Mouse (Mus musculus): ENCODE data around the gene Foxd3. TPM values are rescaled to one million over a fixed set of nuclear protein-coding genes. Genes with fewer than 3 reads are reported as not detected.

Gene Foxd3
- polyA plus RNA-seq, 1 experiment from 2014 or later: 0.85 TPM

GRCm38 (mm10) chr4:99657831-99658470 is 1.9 kb downstream of the Foxd3 start:
- ATAC-seq (ENCODE audit: insufficient number of reproducible peaks, insufficient read depth, low FRiP score, low TSS enrichment, low read depth): no peak
- H3K9ac ChIP-seq (replicated peaks): no peak overlapping the region
- peak overlapping the region; percentile 38 for H3K4me3 ChIP-seq (replicated peaks)
- no peak overlapping the region for H3K27ac ChIP-seq
- H3K36me3 ChIP-seq: no peaks in the 10 kb centered on the region
- peaks cover 35% of the 10 kb centered on the region for H3K4me1 ChIP-seq (replicated peaks)
- no peaks in the 10 kb centered on the region for H3K9me3 ChIP-seq
- 1% methylated on average over 41 of the region's 41 CpGs for WGBS
- H3K4me2 ChIP-seq: peak overlapping the region; percentile 51
- peaks cover 92% of the 10 kb centered on the region for H3K27me3 ChIP-seq

- Histone ChIP-seq H3K27me3 (peaks cover 92% of the 10 kb centered on the region), H3K27ac (no peak overlapping the region), H3K9ac (replicated peaks) (no peak overlapping the region), H3K9me3 (no peaks in the 10 kb centered on the region), H3K36me3 (no peaks in the 10 kb centered on the region), H3K4me3 (replicated peaks) (no peak overlapping the region), H3K4me2 (no peak overlapping the region), H3K4me1 (replicated peaks) (peaks cover 37% of the 10 kb centered on the region)
- 17% methylated on average over 6 of the region's 6 CpGs for WGBS
- ATAC-seq (ENCODE audit: insufficient number of reproducible peaks, insufficient read depth, low FRiP score, low TSS enrichment, low read depth): no peak
These were observed 2.8 kb downstream of the Foxd3 start for GRCm38 (mm10) chr4:99658881-99659280.

GRCm38 (mm10) chr4:99659361-99660072 is 3.4 kb downstream of the Foxd3 start:
- Histone ChIP-seq H3K4me3 (replicated peaks) (no peak overlapping the region), H3K27me3 (peaks cover 91% of the 10 kb centered on the region), H3K9ac (replicated peaks) (no peak overlapping the region), H3K36me3 (no peaks in the 10 kb centered on the region), H3K27ac (no peak overlapping the region), H3K4me2 (no peak overlapping the region), H3K4me1 (replicated peaks) (peaks cover 37% of the 10 kb centered on the region), H3K9me3 (no peaks in the 10 kb centered on the region)
- ATAC-seq (ENCODE audit: insufficient number of reproducible peaks, insufficient read depth, low FRiP score, low TSS enrichment, low read depth): no peak
- WGBS: 1% methylated on average over 28 of the region's 28 CpGs

GRCm38 (mm10) chr4:99660073-99660611 is 4.0 kb downstream of the Foxd3 start:
- no peak for ATAC-seq (ENCODE audit: insufficient number of reproducible peaks, insufficient read depth, low FRiP score, low TSS enrichment, low read depth)

GRCm38 (mm10) chr4:99660981-99661380 is 4.9 kb downstream of the Foxd3 start:
- H3K9ac ChIP-seq (replicated peaks): no peak overlapping the region
- 0% methylated on average over 11 of the region's 11 CpGs for WGBS
- no peak for ATAC-seq (ENCODE audit: insufficient number of reproducible peaks, insufficient read depth, low FRiP score, low TSS enrichment, low read depth)
- H3K36me3 ChIP-seq: no peaks in the 10 kb centered on the region
- H3K4me2 ChIP-seq: no peak overlapping the region; the same call in 1 of the 2 replicates
- no peak overlapping the region for H3K4me3 ChIP-seq (replicated peaks)
- no peaks in the 10 kb centered on the region for H3K9me3 ChIP-seq
- no peak overlapping the region for H3K27ac ChIP-seq
- peaks cover 35% of the 10 kb centered on the region for H3K4me1 ChIP-seq (replicated peaks)
- H3K27me3 ChIP-seq: peaks cover 91% of the 10 kb centered on the region

More at GRCm38 (mm10) chr4:99660073-99660611, 4.0 kb downstream of the Foxd3 start:
- H3K9ac ChIP-seq (replicated peaks): no peak overlapping the region
- no peaks in the 10 kb centered on the region for H3K36me3 ChIP-seq
- H3K4me3 ChIP-seq (replicated peaks): no peak overlapping the region
- H3K27ac ChIP-seq: no peak overlapping the region
- peak overlapping the region; percentile 9; the same call in 1 of the 2 replicates for H3K4me2 ChIP-seq
- no peaks in the 10 kb centered on the region for H3K9me3 ChIP-seq
- peaks cover 91% of the 10 kb centered on the region for H3K27me3 ChIP-seq
- peaks cover 37% of the 10 kb centered on the region for H3K4me1 ChIP-seq (replicated peaks)
- under 1% methylated on average over 20 of the region's 20 CpGs for WGBS

- H3K27ac ChIP-seq: no peak overlapping the region
- no peak overlapping the region for H3K9ac ChIP-seq (replicated peaks)
- WGBS: 5% methylated on average over 12 of the region's 12 CpGs
- no peaks in the 10 kb centered on the region for H3K36me3 ChIP-seq
- no peak overlapping the region for H3K4me2 ChIP-seq
- H3K27me3 ChIP-seq: peaks cover 84% of the 10 kb centered on the region
- ATAC-seq (ENCODE audit: insufficient number of reproducible peaks, insufficient read depth, low FRiP score, low TSS enrichment, low read depth): no peak
- H3K9me3 ChIP-seq: no peaks in the 10 kb centered on the region
- H3K4me1 ChIP-seq (replicated peaks): peaks cover 25% of the 10 kb centered on the region
- H3K4me3 ChIP-seq (replicated peaks): no peak overlapping the region
These were observed 5.9 kb downstream of the Foxd3 start for GRCm38 (mm10) chr4:99661956-99662355.

GRCm38 (mm10) chr4:99662431-99662830 is 6.3 kb downstream of the Foxd3 start:
- peaks cover 79% of the 10 kb centered on the region for H3K27me3 ChIP-seq
- H3K9ac ChIP-seq (replicated peaks): no peak overlapping the region
- H3K4me1 ChIP-seq (replicated peaks): peaks cover 20% of the 10 kb centered on the region
- H3K36me3 ChIP-seq: no peaks in the 10 kb centered on the region
- H3K27ac ChIP-seq: no peak overlapping the region
- whole genome bisulfite sequencing: 12% methylated on average over 9 of the region's 9 CpGs
- no peak overlapping the region for H3K4me2 ChIP-seq
- H3K4me3 ChIP-seq (replicated peaks): no peak overlapping the region
- no peaks in the 10 kb centered on the region for H3K9me3 ChIP-seq
- no peak for ATAC-seq (ENCODE audit: insufficient number of reproducible peaks, insufficient read depth, low FRiP score, low TSS enrichment, low read depth)

- ATAC-seq (ENCODE audit: insufficient number of reproducible peaks, insufficient read depth, low FRiP score, low TSS enrichment, low read depth): no peak
- Histone ChIP-seq H3K4me1 (replicated peaks) (peaks cover 14% of the 10 kb centered on the region), H3K27ac (no peak overlapping the region), H3K36me3 (no peaks in the 10 kb centered on the region), H3K9ac (replicated peaks) (no peak overlapping the region), H3K27me3 (peaks cover 78% of the 10 kb centered on the region), H3K4me2 (no peak overlapping the region), H3K4me3 (replicated peaks) (peak overlapping the region; percentile 9; the same call in 1 of the 2 replicates), H3K9me3 (no peaks in the 10 kb centered on the region)
- WGBS: 3% methylated on average over 34 of the region's 34 CpGs
These were observed 6.9 kb downstream of the Foxd3 start for GRCm38 (mm10) chr4:99662841-99663567.

GRCm38 (mm10) chr4:99663710-99664109 is 7.6 kb downstream of the Foxd3 start:
- Histone ChIP-seq H3K27ac (no peak overlapping the region), H3K27me3 (peaks cover 78% of the 10 kb centered on the region), H3K4me1 (replicated peaks) (peaks cover 14% of the 10 kb centered on the region), H3K4me2 (no peak overlapping the region), H3K9me3 (no peaks in the 10 kb centered on the region), H3K36me3 (no peaks in the 10 kb centered on the region), H3K9ac (replicated peaks) (no peak overlapping the region), H3K4me3 (replicated peaks) (no peak overlapping the region)
- 17% methylated on average over 8 of the region's 8 CpGs for WGBS
- ATAC-seq (ENCODE audit: insufficient number of reproducible peaks, insufficient read depth, low FRiP score, low TSS enrichment, low read depth): no peak

GRCm38 (mm10) chr4:99670203-99670851 is 14.2 kb downstream of the Foxd3 start:
- Histone ChIP-seq H3K27ac (no peak overlapping the region), H3K4me2 (no peak overlapping the region), H3K9me3 (no peaks in the 10 kb centered on the region), H3K4me3 (replicated peaks) (no peak overlapping the region), H3K27me3 (peaks cover 21% of the 10 kb centered on the region), H3K4me1 (replicated peaks) (no peaks in the 10 kb centered on the region), H3K9ac (replicated peaks) (no peak overlapping the region), H3K36me3 (no peaks in the 10 kb centered on the region)
- no peak for ATAC-seq (ENCODE audit: insufficient number of reproducible peaks, insufficient read depth, low FRiP score, low TSS enrichment, low read depth)
- WGBS: 87% methylated on average over 7 of the region's 7 CpGs

- no peak for ATAC-seq (ENCODE audit: insufficient number of reproducible peaks, insufficient read depth, low FRiP score, low TSS enrichment, low read depth)
- H3K4me1 ChIP-seq (replicated peaks): no peaks in the 10 kb centered on the region
- no peaks in the 10 kb centered on the region for H3K9me3 ChIP-seq
- H3K9ac ChIP-seq (replicated peaks): no peak overlapping the region
- H3K27ac ChIP-seq: no peak overlapping the region
- H3K27me3 ChIP-seq: peaks cover 2% of the 10 kb centered on the region; the same call in 1 of the 2 replicates
- H3K4me2 ChIP-seq: no peak overlapping the region
- H3K36me3 ChIP-seq: no peaks in the 10 kb centered on the region
- no peak overlapping the region for H3K4me3 ChIP-seq (replicated peaks)
These were observed 19.1 kb downstream of the Foxd3 start for GRCm38 (mm10) chr4:99675191-99675590.
